Mouse (Mus musculus) ovary, postnatal 36 days (tissue): ENCODE results near the gene 1700029H14Rik.

Experiments used
- DNase-seq: peaks from one replicate; pipeline ENCODE4 v3.0.0; 2022; ENCODE audit warnings: low spot score, mixed read lengths

1700029H14Rik gene

GRCm38 (mm10) chr8:13504894-13505674 is 57.2 kb downstream of the 1700029H14Rik start:
- DNase-seq: no peak

GRCm38 (mm10) chr8:13503936-13504606 is 58.2 kb downstream of the 1700029H14Rik start:
- no peak for DNase-seq

- DNase-seq: no peak
Measured at GRCm38 (mm10) chr8:13501221-13501620, 61.0 kb downstream of the 1700029H14Rik start.
